Mouse (Mus musculus) thymus, adult 2 months (tissue): Measurements from ENCODE around the gene Prok1.

Experiments
- CTCF ChIP-seq: fragments of 200-500 bp; IDR thresholded peaks from 2 replicates; pipeline ENCODE4 v1.5.1; 2012; ENCODE audit warnings: mild to moderate bottlenecking, control low read depth, low read length, moderate library complexity, borderline replicate concordance; ENCODE audit not compliant: control insufficient read depth, poor library complexity, insufficient read depth; ENCODE audit errors: extremely low read depth
- POLR2A ChIP-seq: fragments of 200-500 bp; IDR thresholded peaks from 2 replicates; pipeline ENCODE4 v1.6.1; 2012; ENCODE audit warnings: mild to moderate bottlenecking, low read length, control low read depth, moderate library complexity; ENCODE audit not compliant: control insufficient read depth, poor library complexity, insufficient read depth; ENCODE audit errors: extremely low read depth

DNA sequence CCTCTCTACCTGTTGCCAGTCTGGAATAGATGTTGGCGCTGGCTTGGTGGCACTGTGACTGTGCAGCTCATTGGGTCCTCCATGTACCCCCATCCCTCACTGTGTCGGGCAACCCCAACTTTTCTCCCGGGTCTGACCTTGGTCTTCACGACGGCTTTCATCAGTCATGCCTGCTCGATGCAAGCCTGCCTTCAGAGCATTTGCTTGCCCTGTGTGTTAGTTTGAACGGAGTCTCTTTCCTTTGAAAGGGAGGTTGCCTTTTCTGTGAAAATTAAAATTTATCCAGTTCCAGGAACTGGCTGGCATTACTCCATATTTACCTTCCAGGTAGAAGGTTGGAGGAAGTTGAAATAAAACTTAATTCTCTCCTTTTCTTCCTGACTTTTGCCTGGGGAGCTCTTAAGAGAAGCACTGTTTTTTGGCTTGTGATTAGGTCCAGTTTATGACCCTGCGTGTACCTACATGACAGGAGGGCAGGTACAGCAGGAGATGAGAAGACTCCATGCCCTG lies 981 bp downstream of the Prok1 start:
- TF ChIP-seq CTCF (no peak), POLR2A (no peak)
